Mouse (Mus musculus) embryonic fibroblast, embryonic 13.5 days (primary cell): ENCODE data around the gene Olfr597.

Source experiments
- CTCF ChIP-seq: IDR thresholded peaks from 2 replicates; pipeline ENCODE4 v1.5.1; 2011; ENCODE audit warnings: mild to moderate bottlenecking, control low read depth, low read length, moderate library complexity, borderline replicate concordance; ENCODE audit not compliant: insufficient read depth
- POLR2A ChIP-seq: IDR thresholded peaks from 2 replicates; pipeline ENCODE4 v1.6.1; 2011; ENCODE audit warnings: low read depth, mild to moderate bottlenecking, control low read depth, low read length, moderate library complexity

- no peak for TF ChIP-seq POLR2A
- no peak for TF ChIP-seq CTCF
Observed at GRCm38 (mm10) chr7:103349569-103349968, 33.5 kb downstream of the Olfr597 start, which contains the start of gene Olfr600.
